Mouse (Mus musculus) forebrain, embryonic 15.5 days (tissue): ENCODE measurements at regions not wholly inside any gene's neighbourhood (a gene's known extent, or its start where the extent isn't known, plus 50 kb on each side); places are given as distances from the start of the nearest gene placed in this dataset.

Experiments used
- ATAC-seq: fragments of 200-750 bp; cut with Nextera tagmentation; replicated peaks from 2 replicates; pipeline ENCODE4 v1.8.0; 2017; ENCODE audit warnings: mild to moderate bottlenecking, moderate TSS enrichment, moderate library complexity
- H3K27ac ChIP-seq: fragments of 300-500 bp; sonication (generic); replicated peaks from 2 replicates; pipeline ENCODE4 v1.5.1; 2015; ENCODE audit warnings: mild to moderate bottlenecking, inconsistent platforms
- H3K27me3 ChIP-seq: fragments of 300-500 bp; sonication (generic); 2 replicates; pipeline ENCODE4 v1.6.1; 2015; ENCODE audit warnings: inconsistent platforms
- H3K36me3 ChIP-seq: fragments of 300-500 bp; sonication (generic); 2 replicates; pipeline ENCODE4 v1.6.1; 2015; ENCODE audit warnings: mild to moderate bottlenecking, inconsistent platforms
- H3K4me1 ChIP-seq: fragments of 300-500 bp; sonication (generic); 2 replicates; pipeline ENCODE4 v1.6.1; 2015; ENCODE audit warnings: inconsistent platforms
- H3K4me2 ChIP-seq: fragments of 300-500 bp; sonication (generic); replicated peaks from 2 replicates; pipeline ENCODE4 v1.6.1; 2015; ENCODE audit warnings: mild to moderate bottlenecking, inconsistent platforms
- H3K4me3 ChIP-seq: fragments of 300-500 bp; sonication (generic); 2 replicates; pipeline ENCODE4 v1.5.1; 2015; ENCODE audit warnings: mild to moderate bottlenecking, inconsistent platforms
- H3K9ac ChIP-seq: fragments of 300-500 bp; sonication (generic); replicated peaks from 2 replicates; pipeline ENCODE4 v1.6.1; 2015; ENCODE audit warnings: mild to moderate bottlenecking, inconsistent platforms
- H3K9me3 ChIP-seq: fragments of 300-500 bp; sonication (generic); 2 replicates; pipeline ENCODE4 v1.6.1; 2016; ENCODE audit warnings: inconsistent platforms
- WGBS: fragments of 180-500 bp; shearing (Covaris S2); methylation state at CpG from one replicate; pipeline ENCODE4 v1.1.7; 2015; ENCODE audit warnings: mixed read lengths; 5-methylcytosine and 5-hydroxymethylcytosine counted together

- Histone ChIP-seq H3K4me1 (no peaks in the 10 kb centered on the region), H3K9me3 (no peaks in the 10 kb centered on the region), H3K27me3 (no peaks in the 10 kb centered on the region), H3K27ac (no peak overlapping the region), H3K36me3 (no peaks in the 10 kb centered on the region), H3K9ac (no peak overlapping the region), H3K4me2 (no peak overlapping the region), H3K4me3 (no peak overlapping the region)
- ATAC-seq: no peak
Measured at GRCm38 (mm10) chr5:54741440-54741839, 743.1 kb downstream of the Stim2 start.

DNA sequence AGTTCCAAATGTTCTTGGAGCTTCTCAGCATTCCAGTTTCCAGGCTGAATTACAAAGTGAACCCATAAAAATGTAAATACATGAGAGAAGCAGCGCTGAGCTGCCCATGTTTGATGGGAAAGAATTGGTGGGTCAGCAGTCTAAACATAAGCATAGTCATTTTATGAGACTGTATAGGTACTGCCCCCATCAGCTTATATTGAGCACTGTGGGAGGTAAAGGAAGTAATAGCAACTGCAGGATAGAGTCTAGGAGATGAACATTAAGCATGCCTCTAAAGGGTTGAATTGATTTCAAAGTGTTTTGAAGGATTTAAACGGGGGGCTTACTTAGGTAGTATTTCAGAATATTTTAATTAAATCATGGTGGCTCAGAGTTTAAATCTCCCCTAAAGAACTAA, 748.7 kb downstream of the Stim2 start:
- no peak overlapping the region for H3K4me3 ChIP-seq
- H3K9ac ChIP-seq: no peak overlapping the region
- WGBS: 46% methylated on average over 2 of the region's 2 CpGs
- H3K4me1 ChIP-seq: no peaks in the 10 kb centered on the region
- no peaks in the 10 kb centered on the region for H3K36me3 ChIP-seq
- H3K9me3 ChIP-seq: no peaks in the 10 kb centered on the region
- H3K4me2 ChIP-seq: no peak overlapping the region
- H3K27ac ChIP-seq: no peak overlapping the region
- H3K27me3 ChIP-seq: no peaks in the 10 kb centered on the region
- ATAC-seq: no peak

- H3K9ac ChIP-seq: no peak overlapping the region
- ATAC-seq: no peak
- H3K36me3 ChIP-seq: no peaks in the 10 kb centered on the region
- 66% methylated on average over 1 of the region's 1 CpGs for WGBS
- H3K27me3 ChIP-seq: no peaks in the 10 kb centered on the region
- H3K27ac ChIP-seq: no peak overlapping the region
- H3K4me3 ChIP-seq: no peak overlapping the region
- H3K9me3 ChIP-seq: no peaks in the 10 kb centered on the region
- no peak overlapping the region for H3K4me2 ChIP-seq
- no peaks in the 10 kb centered on the region for H3K4me1 ChIP-seq
Measured at GRCm38 (mm10) chr5:54753372-54753771, 755.1 kb downstream of the Stim2 start.

GRCm38 (mm10) chr5:54759657-54760056, 761.4 kb downstream of the Stim2 start:
- no peak for ATAC-seq
- no peak overlapping the region for H3K27ac ChIP-seq
- no peak overlapping the region for H3K4me2 ChIP-seq
- H3K9me3 ChIP-seq: no peaks in the 10 kb centered on the region
- H3K9ac ChIP-seq: no peak overlapping the region
- no peaks in the 10 kb centered on the region for H3K36me3 ChIP-seq
- H3K4me1 ChIP-seq: no peaks in the 10 kb centered on the region
- no peak overlapping the region for H3K4me3 ChIP-seq
- WGBS: 92% methylated on average over 3 of the region's 3 CpGs
- no peaks in the 10 kb centered on the region for H3K27me3 ChIP-seq

- no peaks in the 10 kb centered on the region for H3K36me3 ChIP-seq
- no peak overlapping the region for H3K4me2 ChIP-seq
- H3K4me1 ChIP-seq: no peaks in the 10 kb centered on the region
- no peak overlapping the region for H3K9ac ChIP-seq
- WGBS: 8% methylated on average over 1 of the region's 1 CpGs
- no peak overlapping the region for H3K27ac ChIP-seq
- H3K27me3 ChIP-seq: no peaks in the 10 kb centered on the region
- H3K9me3 ChIP-seq: no peaks in the 10 kb centered on the region
- no peak for ATAC-seq
- no peak overlapping the region for H3K4me3 ChIP-seq
Measured at GRCm38 (mm10) chr5:54763019-54763418, 764.7 kb downstream of the Stim2 start.

GRCm38 (mm10) chr5:54796953-54797450, 798.7 kb downstream of the Stim2 start:
- ATAC-seq: peak; percentile 97
- no peaks in the 10 kb centered on the region for H3K36me3 ChIP-seq

GRCm38 (mm10) chr5:54827076-54827475, 828.8 kb downstream of the Stim2 start:
- no peak for ATAC-seq
- no peaks in the 10 kb centered on the region for H3K27me3 ChIP-seq
- H3K4me3 ChIP-seq: no peak overlapping the region
- no peak overlapping the region for H3K9ac ChIP-seq
- no peak overlapping the region for H3K4me2 ChIP-seq
- H3K9me3 ChIP-seq: no peaks in the 10 kb centered on the region
- no peak overlapping the region for H3K27ac ChIP-seq
- 96% methylated on average over 2 of the region's 2 CpGs for WGBS
- no peaks in the 10 kb centered on the region for H3K36me3 ChIP-seq
- H3K4me1 ChIP-seq: no peaks in the 10 kb centered on the region

More at GRCm38 (mm10) chr5:54796953-54797450, 798.7 kb downstream of the Stim2 start:
- no peak overlapping the region for H3K27ac ChIP-seq
- WGBS: 26% methylated on average over 6 of the region's 6 CpGs
- H3K4me3 ChIP-seq: no peak overlapping the region
- H3K27me3 ChIP-seq: no peaks in the 10 kb centered on the region
- no peaks in the 10 kb centered on the region for H3K9me3 ChIP-seq
- H3K9ac ChIP-seq: no peak overlapping the region
- H3K4me1 ChIP-seq: peaks cover 4% of the 10 kb centered on the region
- no peak overlapping the region for H3K4me2 ChIP-seq
